Mouse (Mus musculus) embryonic facial prominence, embryonic 15.5 days (tissue): ENCODE measurements at regions not wholly inside any gene's neighbourhood (a gene's known extent, or its start where the extent isn't known, plus 50 kb on each side); places are given as distances from the start of the nearest gene placed in this dataset.
A peak's percentile ranks its signal among the peaks of the same experiment; 100 is the strongest.

Experiments used
- ATAC-seq: fragments of 200-750 bp; cut with Nextera tagmentation; 2 replicates; pipeline ENCODE4 v1.8.0; 2017; ENCODE audit warnings: low read depth, moderate TSS enrichment; ENCODE audit not compliant: insufficient number of reproducible peaks, low FRiP score, low TSS enrichment
- H3K27ac ChIP-seq: fragments of 300-500 bp; sonication (generic); replicated peaks from 2 replicates; pipeline ENCODE4 v1.5.1; 2015; ENCODE audit warnings: mild to moderate bottlenecking, inconsistent platforms
- H3K27me3 ChIP-seq: fragments of 300-500 bp; sonication (generic); 2 replicates; pipeline ENCODE4 v1.6.1; 2015; ENCODE audit warnings: inconsistent platforms
- H3K36me3 ChIP-seq: fragments of 300-500 bp; sonication (generic); 2 replicates; pipeline ENCODE4 v1.6.1; 2015; ENCODE audit warnings: mild to moderate bottlenecking, inconsistent platforms
- H3K4me1 ChIP-seq: fragments of 300-500 bp; sonication (generic); 2 replicates; pipeline ENCODE4 v1.6.1; 2015; ENCODE audit warnings: inconsistent platforms
- H3K4me2 ChIP-seq: fragments of 300-500 bp; sonication (generic); replicated peaks from 2 replicates; pipeline ENCODE4 v1.6.1; 2015; ENCODE audit warnings: mild to moderate bottlenecking, inconsistent platforms
- H3K4me3 ChIP-seq: fragments of 300-500 bp; sonication (generic); replicated peaks from 2 replicates; pipeline ENCODE4 v1.5.1; 2015; ENCODE audit warnings: mild to moderate bottlenecking, inconsistent platforms
- H3K9ac ChIP-seq: fragments of 300-500 bp; sonication (generic); 2 replicates; pipeline ENCODE4 v1.6.1; 2015; ENCODE audit warnings: inconsistent platforms
- H3K9me3 ChIP-seq: fragments of 300-500 bp; sonication (generic); replicated peaks from 2 replicates; pipeline ENCODE4 v1.6.1; 2016; ENCODE audit warnings: inconsistent platforms
- WGBS: fragments of 180-500 bp; shearing (Covaris S2); methylation state at CpG from one replicate; pipeline ENCODE4 v1.1.7; 2015; 5-methylcytosine and 5-hydroxymethylcytosine counted together

DNA sequence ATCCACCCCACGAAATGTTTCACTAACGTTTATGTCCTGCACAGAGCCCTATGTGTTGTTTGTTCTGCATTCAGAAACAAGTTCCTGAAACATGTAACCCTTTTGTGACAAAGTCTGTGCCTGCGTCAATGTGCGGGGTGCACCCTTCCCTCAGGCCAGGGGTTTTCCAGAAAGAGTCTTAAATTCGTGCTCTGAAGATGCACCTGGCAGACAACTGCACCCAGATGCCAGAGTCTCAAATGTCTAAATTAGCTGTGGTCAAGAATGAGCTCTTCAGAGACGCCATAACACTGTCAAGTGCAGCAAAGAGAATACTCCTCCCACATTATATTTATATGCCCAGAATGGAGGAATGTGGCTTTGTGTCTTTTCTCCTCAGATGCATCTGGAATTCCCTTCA lies 341.6 kb upstream of the Intu start:
- Histone ChIP-seq H3K27ac (no peak overlapping the region), H3K9ac (no peak overlapping the region), H3K4me3 (no peak overlapping the region), H3K9me3 (no peaks in the 10 kb centered on the region), H3K4me2 (no peak overlapping the region), H3K4me1 (no peaks in the 10 kb centered on the region), H3K27me3 (no peaks in the 10 kb centered on the region), H3K36me3 (no peaks in the 10 kb centered on the region)
- 53% methylated on average over 6 of the region's 6 CpGs for WGBS
- no peak for ATAC-seq

DNA sequence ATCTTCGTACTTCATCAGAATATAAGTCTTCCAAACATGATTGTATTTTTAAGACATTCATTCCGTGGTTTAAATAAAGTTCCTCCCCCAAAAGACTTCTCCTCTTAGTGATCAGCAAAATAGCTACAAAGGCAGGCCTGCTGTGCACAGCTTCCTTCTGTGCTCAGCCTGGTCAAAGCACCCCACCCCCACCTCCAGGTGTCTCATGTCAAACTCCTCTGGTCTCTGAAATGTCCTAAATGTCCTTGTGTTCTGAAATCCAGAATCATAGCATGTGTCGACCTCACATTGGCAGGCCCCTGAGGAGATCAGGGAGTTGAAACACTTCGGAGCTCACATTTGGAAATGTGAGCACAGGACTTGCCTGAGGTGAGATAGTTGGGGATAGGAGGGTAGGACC lies 341.1 kb upstream of the Intu start:
- H3K9ac ChIP-seq, result no peak overlapping the region
- H3K27me3 ChIP-seq, result no peaks in the 10 kb centered on the region
- no peaks in the 10 kb centered on the region for H3K4me1 ChIP-seq
- H3K27ac ChIP-seq, result no peak overlapping the region
- H3K36me3 ChIP-seq, result no peaks in the 10 kb centered on the region
- ATAC-seq, result no peak
- no peaks in the 10 kb centered on the region for H3K9me3 ChIP-seq
- no peak overlapping the region for H3K4me2 ChIP-seq
- WGBS, result 62% methylated on average over 4 of the region's 4 CpGs
- H3K4me3 ChIP-seq, result no peak overlapping the region

DNA sequence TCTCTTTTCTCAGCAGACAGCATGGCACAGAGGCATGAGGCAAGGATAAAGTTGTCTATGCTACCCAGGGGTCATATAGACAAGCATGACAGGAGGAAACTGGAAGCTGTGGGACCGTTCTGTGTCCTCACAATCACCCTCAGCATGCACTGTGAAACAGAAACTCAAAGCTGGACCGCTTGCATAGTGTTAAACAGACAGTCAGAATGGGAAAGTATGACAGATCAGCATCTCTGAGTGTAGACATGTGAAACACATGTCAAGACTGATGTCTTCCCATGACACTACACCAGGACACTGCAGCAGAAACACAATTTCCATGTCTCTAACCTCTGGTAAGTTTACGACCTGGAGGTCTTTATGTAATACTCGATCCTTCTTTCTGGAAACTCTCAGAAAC lies 330.9 kb upstream of the Intu start:
- Histone ChIP-seq H3K4me2 (no peak overlapping the region), H3K36me3 (no peaks in the 10 kb centered on the region), H3K4me3 (no peak overlapping the region), H3K27me3 (no peaks in the 10 kb centered on the region), H3K27ac (no peak overlapping the region), H3K9ac (no peak overlapping the region), H3K4me1 (no peaks in the 10 kb centered on the region), H3K9me3 (no peaks in the 10 kb centered on the region)
- 94% methylated on average over 4 of the region's 4 CpGs for WGBS
- ATAC-seq, result no peak

DNA sequence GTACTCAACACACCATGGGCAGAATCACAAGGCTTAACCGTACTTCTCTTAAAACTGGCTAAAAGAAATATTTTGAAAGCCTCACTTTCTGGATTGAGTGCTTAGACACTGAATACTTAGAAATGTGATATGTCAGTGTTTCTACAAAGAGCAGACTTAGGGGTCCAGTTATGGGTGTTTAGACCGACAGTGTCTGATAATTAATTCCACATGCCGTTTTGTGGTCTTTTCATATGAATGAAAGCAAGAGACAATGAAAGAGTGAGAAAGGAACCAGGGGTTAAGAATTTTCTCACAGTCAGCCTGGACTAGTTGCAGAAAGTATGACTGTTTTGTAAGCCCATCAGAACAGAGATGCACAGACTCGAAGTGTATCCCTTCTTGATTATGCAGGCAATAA lies 324.8 kb upstream of the Intu start:
- Histone ChIP-seq H3K9me3 (no peaks in the 10 kb centered on the region), H3K9ac (no peak overlapping the region), H3K4me3 (no peak overlapping the region), H3K36me3 (no peaks in the 10 kb centered on the region), H3K27me3 (no peaks in the 10 kb centered on the region), H3K4me2 (no peak overlapping the region), H3K27ac (no peak overlapping the region), H3K4me1 (no peaks in the 10 kb centered on the region)
- ATAC-seq, result no peak
- 36% methylated on average over 4 of the region's 4 CpGs for WGBS

DNA sequence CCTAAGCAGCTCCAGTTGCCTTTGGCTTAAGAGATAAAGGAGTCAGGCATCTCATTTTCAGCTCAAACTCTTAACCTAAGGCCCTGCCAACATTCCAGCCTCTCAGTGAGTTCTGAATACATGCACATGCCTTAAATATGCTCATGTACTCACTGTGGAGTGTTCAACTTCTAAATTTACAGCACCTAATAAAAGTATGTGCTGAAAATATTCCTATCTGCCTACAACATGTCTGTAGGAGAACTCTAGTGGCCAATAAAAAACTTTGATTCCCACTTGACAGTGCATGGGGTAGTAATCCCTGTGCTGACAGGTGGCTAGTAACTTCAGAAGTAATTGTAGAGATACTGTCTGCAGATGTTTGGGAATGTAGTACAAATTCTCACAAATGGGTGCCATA lies 319.3 kb upstream of the Intu start:
- Histone ChIP-seq H3K27ac (no peak overlapping the region), H3K36me3 (no peaks in the 10 kb centered on the region), H3K4me2 (no peak overlapping the region), H3K27me3 (no peaks in the 10 kb centered on the region), H3K9ac (no peak overlapping the region), H3K9me3 (no peaks in the 10 kb centered on the region), H3K4me3 (no peak overlapping the region), H3K4me1 (no peaks in the 10 kb centered on the region)
- ATAC-seq, result no peak

DNA sequence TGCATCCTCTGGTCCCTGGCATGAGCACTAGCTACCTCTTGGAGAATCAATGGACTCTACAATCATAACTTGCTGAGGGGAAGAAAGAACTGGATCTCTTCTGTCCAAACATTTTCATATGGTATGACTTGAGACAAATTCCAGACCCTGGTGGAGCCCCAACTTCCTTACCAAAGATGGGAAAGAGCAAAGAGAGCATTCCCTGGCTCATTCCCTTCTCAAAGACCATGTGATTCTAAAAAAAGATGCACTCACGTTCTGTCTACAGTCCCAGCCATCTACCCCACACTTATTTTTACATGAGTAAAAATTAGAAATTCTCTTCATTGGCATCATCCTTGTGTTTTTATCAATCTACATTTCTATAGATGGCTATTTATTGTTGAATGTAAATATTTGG lies 304.3 kb upstream of the Intu start:
- Histone ChIP-seq H3K4me2 (no peak overlapping the region), H3K27me3 (no peaks in the 10 kb centered on the region), H3K4me1 (no peaks in the 10 kb centered on the region), H3K36me3 (no peaks in the 10 kb centered on the region), H3K9me3 (no peaks in the 10 kb centered on the region), H3K9ac (no peak overlapping the region), H3K4me3 (no peak overlapping the region), H3K27ac (no peak overlapping the region)
- WGBS, result 63% methylated on average over 1 of the region's 1 CpGs
- ATAC-seq, result no peak

DNA sequence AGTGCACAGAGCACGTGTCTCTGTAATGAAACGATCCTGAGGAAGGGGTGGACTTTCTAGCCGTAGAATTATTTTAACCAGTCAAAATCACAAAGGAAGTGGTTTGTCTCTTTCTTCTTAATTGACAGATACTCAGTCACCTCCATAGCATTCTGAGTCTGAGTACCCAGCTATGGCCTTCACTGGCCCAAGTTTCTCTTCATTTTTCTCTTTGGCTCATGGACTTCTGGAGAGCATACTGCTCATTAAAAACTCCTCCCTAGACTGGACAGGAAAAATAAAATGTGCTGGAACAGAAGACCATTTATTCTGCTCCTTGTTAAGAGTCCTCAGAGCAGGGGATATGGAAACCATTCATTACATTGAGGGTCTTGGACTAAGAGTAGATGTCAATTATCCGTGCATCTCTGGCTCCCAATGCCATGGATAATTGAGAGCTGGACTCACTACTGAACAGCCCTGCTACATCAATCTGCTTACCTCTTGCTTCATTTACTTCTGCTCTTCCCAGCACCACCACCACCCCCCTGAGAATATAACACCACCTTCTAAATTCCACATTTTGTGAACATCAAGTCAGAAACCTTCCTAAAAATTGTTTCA lies 287.5 kb upstream of the Intu start:
- ATAC-seq, result no peak
- H3K9me3 ChIP-seq, result no peaks in the 10 kb centered on the region
- H3K4me2 ChIP-seq, result no peak overlapping the region
- no peak overlapping the region for H3K27ac ChIP-seq
- no peaks in the 10 kb centered on the region for H3K36me3 ChIP-seq
- WGBS, result 63% methylated on average over 4 of the region's 4 CpGs
- no peak overlapping the region for H3K4me3 ChIP-seq
- no peak overlapping the region for H3K9ac ChIP-seq
- H3K4me1 ChIP-seq, result no peaks in the 10 kb centered on the region
- no peaks in the 10 kb centered on the region for H3K27me3 ChIP-seq

DNA sequence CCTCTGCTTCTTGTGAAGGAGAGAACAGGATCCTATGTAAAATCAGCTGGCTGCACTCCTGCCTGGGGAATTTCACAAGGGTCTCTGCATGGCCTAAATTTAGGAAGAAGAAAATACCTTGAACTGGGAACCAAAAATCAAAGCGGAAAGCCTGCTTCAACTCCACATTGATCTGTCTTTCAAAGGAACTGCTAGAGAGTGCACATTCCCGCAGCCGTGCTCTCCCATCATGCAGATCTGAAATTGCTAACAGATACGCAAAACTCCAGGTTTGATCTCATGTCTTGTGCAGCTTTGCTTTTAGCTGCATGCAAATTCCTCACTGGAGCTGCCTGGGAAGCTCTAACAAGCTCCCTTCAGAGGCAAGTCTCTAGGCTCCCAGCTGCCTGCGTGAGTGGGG lies 276.7 kb upstream of the Intu start:
- ATAC-seq, result no peak
- Histone ChIP-seq H3K4me3 (no peak overlapping the region), H3K9me3 (no peaks in the 10 kb centered on the region), H3K27me3 (no peaks in the 10 kb centered on the region), H3K27ac (peak overlapping the region; percentile 34; the same call in 1 of the 2 replicates), H3K9ac (no peak overlapping the region), H3K4me2 (no peak overlapping the region), H3K36me3 (no peaks in the 10 kb centered on the region), H3K4me1 (no peaks in the 10 kb centered on the region)
- WGBS, result 27% methylated on average over 5 of the region's 5 CpGs

DNA sequence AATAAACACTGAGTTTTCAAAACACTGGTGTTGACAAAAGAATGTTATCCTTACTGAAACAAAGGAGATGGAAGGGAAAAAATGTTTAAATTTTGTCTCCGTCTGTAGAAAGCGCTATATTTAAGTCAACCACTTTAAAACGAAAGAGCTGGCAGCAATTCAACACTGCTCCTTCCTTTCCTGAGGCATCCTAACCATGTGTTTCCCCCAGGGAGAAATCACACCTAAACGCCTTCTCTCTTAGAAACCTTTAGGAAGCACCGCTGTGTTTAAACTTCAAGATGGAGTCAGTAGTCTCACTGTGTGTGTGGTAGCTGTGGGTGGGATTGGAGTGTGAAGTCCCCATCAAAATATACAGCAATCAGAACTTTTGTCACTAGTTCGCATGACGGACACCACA lies 268.6 kb upstream of the Intu start:
- no peak overlapping the region for H3K9ac ChIP-seq
- no peak overlapping the region for H3K27ac ChIP-seq
- H3K4me1 ChIP-seq, result no peaks in the 10 kb centered on the region
- H3K9me3 ChIP-seq, result no peaks in the 10 kb centered on the region
- no peak for ATAC-seq
- no peak overlapping the region for H3K4me3 ChIP-seq
- no peaks in the 10 kb centered on the region for H3K36me3 ChIP-seq
- H3K4me2 ChIP-seq, result no peak overlapping the region
- 59% methylated on average over 7 of the region's 7 CpGs for WGBS
- H3K27me3 ChIP-seq, result no peaks in the 10 kb centered on the region

DNA sequence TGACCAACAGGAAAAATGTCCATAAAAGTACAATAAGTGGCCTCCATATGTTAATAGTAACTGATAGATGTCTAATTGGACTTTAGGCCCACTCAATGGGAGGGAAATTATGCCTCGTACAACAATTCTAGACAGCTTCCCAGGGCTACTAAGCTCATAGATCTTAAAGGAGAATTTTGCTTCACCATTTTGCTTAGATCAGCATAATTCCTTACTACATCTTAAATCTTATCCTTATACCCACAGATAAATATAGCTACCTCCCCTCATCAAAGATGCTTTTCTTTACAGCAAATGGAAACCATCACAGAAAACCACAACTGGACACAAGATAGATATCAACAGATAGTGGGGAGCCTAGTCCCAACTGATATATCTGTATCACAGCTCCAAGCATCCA lies 263.6 kb upstream of the Intu start:
- WGBS, result 88% methylated on average over 1 of the region's 1 CpGs
- H3K9me3 ChIP-seq, result no peaks in the 10 kb centered on the region
- H3K4me2 ChIP-seq, result no peak overlapping the region
- H3K4me1 ChIP-seq, result no peaks in the 10 kb centered on the region
- H3K4me3 ChIP-seq, result no peak overlapping the region
- no peak overlapping the region for H3K27ac ChIP-seq
- no peaks in the 10 kb centered on the region for H3K36me3 ChIP-seq
- no peaks in the 10 kb centered on the region for H3K27me3 ChIP-seq
- no peak for ATAC-seq
- no peak overlapping the region for H3K9ac ChIP-seq

DNA sequence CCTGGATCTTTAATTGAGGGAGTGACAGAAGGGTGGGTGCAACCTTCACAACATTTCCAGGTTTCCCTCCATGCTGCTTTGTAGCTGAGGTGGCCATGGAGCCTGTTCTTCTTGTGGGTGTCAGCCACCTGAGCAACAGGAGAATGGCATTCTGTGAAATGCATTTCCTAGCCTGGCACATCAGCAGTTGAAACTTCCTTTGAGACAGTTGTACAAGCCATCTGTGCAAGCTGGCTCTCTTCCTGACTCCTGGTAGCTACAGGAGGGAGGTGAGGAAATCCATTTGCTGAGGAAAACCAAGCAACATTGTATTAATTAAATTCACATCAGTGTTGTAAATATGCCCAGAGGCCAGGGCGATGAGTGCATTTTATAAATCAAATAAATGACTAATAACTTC lies 248.2 kb upstream of the Intu start:
- WGBS, result 88% methylated on average over 1 of the region's 1 CpGs
- Histone ChIP-seq H3K4me3 (no peak overlapping the region), H3K9me3 (no peaks in the 10 kb centered on the region), H3K9ac (no peak overlapping the region), H3K4me1 (no peaks in the 10 kb centered on the region), H3K27ac (no peak overlapping the region), H3K27me3 (no peaks in the 10 kb centered on the region), H3K4me2 (no peak overlapping the region), H3K36me3 (no peaks in the 10 kb centered on the region)
- no peak for ATAC-seq

DNA sequence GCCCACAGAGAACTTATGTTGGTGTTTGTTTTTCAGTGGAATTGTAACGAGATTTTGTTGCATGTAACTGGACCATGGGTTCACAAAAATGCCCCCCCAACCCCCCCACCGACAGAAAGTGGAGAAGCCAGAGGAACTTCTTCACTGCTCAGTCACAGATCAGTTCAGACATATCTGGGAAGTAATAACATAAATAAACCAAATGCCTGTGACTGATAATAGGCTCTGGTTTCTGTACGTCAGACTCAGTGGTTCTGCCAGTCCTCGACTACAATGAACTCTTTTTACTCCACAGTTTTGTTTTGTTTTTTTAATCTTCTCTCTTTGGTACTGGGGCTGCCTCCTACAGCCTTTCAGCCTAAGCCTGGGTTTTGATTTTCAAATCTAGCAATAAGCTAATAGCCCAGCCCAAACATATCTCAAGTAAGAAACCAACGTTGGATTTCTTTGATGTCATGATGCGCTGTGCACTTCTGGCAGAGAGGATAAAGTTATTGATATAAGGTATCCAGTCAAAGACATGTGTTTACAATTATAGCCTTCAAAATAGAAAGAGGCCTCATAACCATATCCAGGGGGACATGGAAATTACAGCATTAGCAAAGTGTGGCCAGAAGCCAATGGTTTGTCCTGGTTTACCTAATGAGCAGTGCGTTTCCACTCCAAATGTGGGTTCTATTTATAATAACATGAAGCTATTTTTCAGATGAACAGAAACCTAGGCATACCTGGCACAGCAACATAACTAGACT lies 244.0 kb upstream of the Intu start:
- no peaks in the 10 kb centered on the region for H3K36me3 ChIP-seq

More for the DNA sequence above, 244.0 kb upstream of the Intu start:
- Histone ChIP-seq H3K9ac (no peak overlapping the region), H3K4me1 (no peaks in the 10 kb centered on the region), H3K4me2 (no peak overlapping the region), H3K27me3 (no peaks in the 10 kb centered on the region), H3K9me3 (no peaks in the 10 kb centered on the region), H3K27ac (peak overlapping the region; percentile 66), H3K4me3 (no peak overlapping the region)
- peak; percentile 80 for ATAC-seq
- WGBS, result 27% methylated on average over 7 of the region's 7 CpGs
